1 mouse cellular context compared by ENCODE assay signal in the genomic region with DNA sequence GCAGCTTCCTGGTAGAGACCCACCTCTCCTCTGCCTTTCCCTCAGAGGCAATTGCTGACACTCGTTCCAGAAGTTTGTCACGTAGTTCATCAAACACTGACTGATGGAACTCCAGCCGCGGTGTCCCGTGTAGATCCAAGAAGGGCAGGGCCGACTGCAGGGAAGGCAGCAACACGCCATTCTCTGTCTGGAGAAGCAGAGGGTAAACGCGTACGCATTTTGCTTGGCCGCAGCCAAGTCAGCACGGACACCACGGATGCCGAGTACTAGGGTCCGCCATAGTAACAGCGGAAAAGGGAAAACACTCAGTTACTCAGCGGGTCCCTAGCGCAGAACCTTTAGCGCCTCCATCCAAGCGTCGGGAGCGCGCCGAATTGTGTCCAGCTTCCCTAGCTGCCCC.
TF ChIP-seq lines count a peak whose summit lies in the region.

No protein-coding gene starts in this region.

TF ChIP-seq in CH12.LX, 34 proteins besides CTCF, POLR2A, EP300 and RAD21 (continued from another document):
- no peak for TF ChIP-seq JUND (conservative IDR thresholded peaks at IDR 0.05; ENCODE audit: low read depth, low read length)
- TF ChIP-seq UBTF (IDR thresholded peaks at IDR 0.05; ENCODE audit: low read depth, low read length), result no peak
- no peak for TF ChIP-seq MYC (IDR thresholded peaks at IDR 0.05; ENCODE audit: low read depth, low read length)
- TF ChIP-seq MAX (IDR thresholded peaks at IDR 0.05; ENCODE audit: low read length), result no peak
- no peak for TF ChIP-seq MAZ (IDR thresholded peaks at IDR 0.05; ENCODE audit: low read depth, low read length)
- no peak for TF ChIP-seq CHD2 (IDR thresholded peaks at IDR 0.05; ENCODE audit: low read length)
